9 mouse cellular contexts compared by ENCODE assay signal in genomic region chr5:118015028-118015427, GRCm38 (mm10). TPM values are rescaled to one million over a fixed set of nuclear protein-coding genes. Genes with fewer than 3 reads are reported as not detected.
DNase-seq lines count a peak whose midpoint lies in the region; ATAC-seq and TF ChIP-seq lines count a peak whose summit lies in the region.
"Had no signal": no experiment of that assay in that cellular context is flagged by ENCODE, and none has a peak within 500 bp of the region (broad histone marks: within the 10 kb centered on the region; RNA-seq: fewer than 3 reads in every experiment).

No protein-coding gene starts in this region.

- no peak overlapping the region for H3K4me2 ChIP-seq in midbrain, postnatal 0 days (ENCODE audit: low read depth, low read length, poor library complexity, severe bottlenecking)
- H3K4me2 ChIP-seq: lung, embryonic 15.5 days had no signal

- POLR2A ChIA-PET in Patski (lab: Charles Lee): no interaction called here

- TF ChIP-seq CTCF in Patski (IDR thresholded peaks at IDR 0.05): no peak
- TF ChIP-seq CTCF in midbrain, postnatal 0 days (IDR thresholded peaks at IDR 0.05): no peak

- H3K9me3 ChIP-seq in midbrain, postnatal 0 days (ENCODE audit: low read length): no peaks in the 10 kb centered on the region
- H3K9me3 ChIP-seq: lung, embryonic 15.5 days had no signal

- in situ Hi-C loops in Patski (cut with MboI; ENCODE audit: low pct_unique_long_range_greater_than_20kb): no loop called here

- H3K36me3 ChIP-seq in midbrain, postnatal 0 days (ENCODE audit: insufficient read depth, low read length): peaks cover 5% of the 10 kb centered on the region; the same call in 1 of the 2 replicates
- H3K36me3 ChIP-seq: lung, embryonic 15.5 days had no signal

- WGBS in midbrain, postnatal 0 days: 15% methylated on average over 12 of the region's 12 CpGs

- no peak overlapping the region for H3K4me3 ChIP-seq in midbrain, postnatal 0 days (ENCODE audit: low read depth, low read length)
- H3K4me3 ChIP-seq: lung, embryonic 15.5 days had no signal

- H3K9ac ChIP-seq in midbrain, postnatal 0 days (replicated peaks; ENCODE audit: low read length, poor library complexity, severe bottlenecking): no peak overlapping the region
- H3K9ac ChIP-seq: lung, embryonic 15.5 days had no signal

- no peaks in the 10 kb centered on the region for H3K27me3 ChIP-seq in Patski
- no peaks in the 10 kb centered on the region for H3K27me3 ChIP-seq in midbrain, postnatal 0 days (ENCODE audit: insufficient read depth, low read length)

- intact Hi-C loops in left cerebral cortex, postnatal 14 days (cut with DNase I): no loop called here
- intact Hi-C loops in heart, postnatal 25 days (cut with DNase I): no loop called here

- peak; percentile 58 to 70 for DNase-seq in left cerebral cortex, postnatal 14 days (ENCODE audit: low spot score in 2 of 2)
- DNase-seq in left cerebral cortex, adult 18-20 months (ENCODE audit: low spot score in 2 of 2): no peak
- peak; percentile 25 for DNase-seq in Patski (ENCODE audit: low read depth, low spot score)
- peak; percentile 74 to 81 for DNase-seq in cerebellum, postnatal 36 days
- DNase-seq in heart, postnatal 25 days (ENCODE audit: low spot score): peak; percentile 27
- peak; percentile 69 for DNase-seq in midbrain, postnatal 0 days (ENCODE audit: low spot score)
- DNase-seq in thymus, postnatal 4 days: no peak
- DNase-seq in c-Kit-positive CD71-positive TER-119-positive erythroid progenitor cells, embryonic 14.5 days (ENCODE audit: low spot score): no peak

- CTCF ChIA-PET in Patski (lab: Charles Lee): interaction anchor here (2.0 to 6.4 kb wide), 3 partner anchors 12 to 54 kb away, joined by 14 to 34 read pairs (median 14); no protein-coding TSS in a partner anchor

- no peaks in the 10 kb centered on the region for H3K4me1 ChIP-seq in midbrain, postnatal 0 days (ENCODE audit: insufficient read depth, low read length)

- no peak overlapping the region for H3K27ac ChIP-seq in midbrain, postnatal 0 days (ENCODE audit: low read depth, low read length)
- H3K27ac ChIP-seq: lung, embryonic 15.5 days had no signal

- peak; percentile 60 for ATAC-seq in Patski
- ATAC-seq in midbrain, postnatal 0 days (ENCODE audit: low FRiP score): 0 out of 2 replicates have a peak, but pooled peaks have one; percentile 21

RNA-seq across cellular contexts. Expression of gene Tesc, which starts 12.5 kb away (rescaled TPM):
- total RNA-seq in left cerebral cortex, postnatal 14 days (2021): 10 to 100 TPM; 58.0 to 60.3 TPM
- total RNA-seq in left cerebral cortex, adult 18-20 months (2021): 10 to 100 TPM; 88.5 to 90.3 TPM
- 29.5 TPM for polyA plus RNA-seq in Patski (2021)
- total RNA-seq in heart, postnatal 25 days (2021): 100 to 1,000 TPM; 192 to 217 TPM
- total RNA-seq in midbrain, postnatal 0 days (2014; rRNA removed): 3.6 and 4.7 TPM in 2 replicates
- 5.5 and 8.2 TPM in 2 replicates for polyA plus RNA-seq in midbrain, postnatal 0 days (2015; fragmentation: Nextera tagmentation; extraction: Ambion mirVana)

RNA-seq across cellular contexts. Expression of gene Fbxo21, which starts 38.5 kb away (rescaled TPM):
- total RNA-seq in left cerebral cortex, postnatal 14 days (2021): 100 to 1,000 TPM; 113 to 118 TPM
- 100 to 1,000 TPM; 127 to 128 TPM for total RNA-seq in left cerebral cortex, adult 18-20 months (2021)
- 49.1 TPM for polyA plus RNA-seq in Patski (2021)
- 10 to 100 TPM; 38.2 to 44.9 TPM for total RNA-seq in heart, postnatal 25 days (2021)
- 203 and 212 TPM in 2 replicates for total RNA-seq in midbrain, postnatal 0 days (2014; rRNA removed)
- 149 and 156 TPM in 2 replicates for polyA plus RNA-seq in midbrain, postnatal 0 days (2015; fragmentation: Nextera tagmentation; extraction: Ambion mirVana)

Comparison
In these comparisons a context has a peak if more than half of its experiments do, and no peak if none do; other contexts are left out.
1. DNase-seq: peak in left cerebral cortex, postnatal 14 days (2 of 2), Patski (single experiment), cerebellum, postnatal 36 days (2 of 2), heart, postnatal 25 days (single experiment) and midbrain, postnatal 0 days (single experiment); none in left cerebral cortex, adult 18-20 months (0 of 2), thymus, postnatal 4 days (single experiment) and c-Kit-positive CD71-positive TER-119-positive erythroid progenitor cells, embryonic 14.5 days (single experiment).
2. RNA of gene Tesc, which starts 12.5 kb away (total RNA-seq): 192 to 217 TPM in heart, postnatal 25 days, 88.5 to 90.3 TPM in left cerebral cortex, adult 18-20 months and 58.0 to 60.3 TPM in left cerebral cortex, postnatal 14 days; 3.6 to 4.7 TPM in midbrain, postnatal 0 days; every median in the first group is over 10 times any median in the second.